Mouse (Mus musculus): Measurements from ENCODE around the gene F2r. TPM values are rescaled to one million over a fixed set of nuclear protein-coding genes. Genes with fewer than 3 reads are reported as not detected.
A peak's percentile ranks its signal among the peaks of the same experiment; 100 is the strongest.

F2r gene
- polyA plus RNA-seq, 1 experiment from 2014 or later: 80.0 TPM

DNA sequence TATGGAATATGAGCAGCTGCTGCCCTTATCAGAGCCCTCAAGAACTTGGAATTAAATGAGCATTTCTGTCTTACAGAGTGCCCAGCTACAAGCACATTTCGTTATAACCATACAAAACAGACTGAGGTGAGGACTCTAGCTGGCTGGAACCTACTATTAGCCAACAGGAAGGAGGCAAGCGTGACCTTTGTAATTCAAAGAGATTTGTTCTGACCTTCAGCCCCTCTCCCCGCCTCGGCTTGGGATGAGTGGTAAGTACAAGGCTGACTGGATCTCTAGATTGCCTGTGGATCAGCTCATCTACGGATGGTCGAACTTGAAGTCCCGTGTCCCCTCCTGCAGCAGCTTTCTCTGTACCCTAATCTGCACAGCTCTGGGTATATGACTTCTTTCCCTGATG lies 8.4 kb upstream of the F2r start:
- no peak overlapping the region for H3K27ac ChIP-seq
- 73% methylated on average over 7 of the region's 7 CpGs for WGBS

DNA sequence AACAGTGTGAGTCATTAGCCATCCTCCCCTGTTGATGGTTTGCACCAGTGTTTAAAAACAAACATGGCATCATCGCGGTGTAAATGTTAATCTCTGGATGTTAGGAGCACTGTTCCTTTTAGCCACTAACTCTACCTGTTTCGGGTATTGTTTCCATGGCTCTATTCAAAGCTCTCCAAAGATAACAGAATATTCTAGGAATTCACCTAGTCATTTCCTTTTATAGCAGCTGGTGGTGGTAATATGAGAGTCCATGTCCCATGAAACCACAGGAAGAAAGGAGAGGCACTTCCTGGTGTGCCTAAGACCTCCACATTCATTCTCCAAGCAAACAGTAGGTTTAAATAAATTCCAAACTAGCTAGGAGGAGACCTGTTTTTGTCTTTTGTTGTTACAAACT lies 4.8 kb upstream of the F2r start:
- Histone ChIP-seq H3K9ac (no peak overlapping the region), H3K36me3 (no peaks in the 10 kb centered on the region), H3K27ac (no peak overlapping the region), H3K4me1 (replicated peaks) (peaks cover 7% of the 10 kb centered on the region; the same call in 1 of the 2 replicates), H3K9me3 (no peaks in the 10 kb centered on the region), H3K4me3 (no peak overlapping the region), H3K4me2 (no peak overlapping the region), H3K27me3 (no peaks in the 10 kb centered on the region)
- WGBS: 70% methylated on average over 3 of the region's 3 CpGs
- ATAC-seq (ENCODE audit: low FRiP score): no peak

More for the DNA sequence above, 8.4 kb upstream of the F2r start:
- H3K9me3 ChIP-seq: no peaks in the 10 kb centered on the region
- H3K4me1 ChIP-seq (replicated peaks): 0 out of 2 replicates have a peak, but pooled peaks cover 2% of the 10 kb centered on the region
- no peak for ATAC-seq (ENCODE audit: low FRiP score)
- H3K27me3 ChIP-seq: no peaks in the 10 kb centered on the region
- H3K36me3 ChIP-seq: peaks cover 3% of the 10 kb centered on the region; the same call in 1 of the 2 replicates
- no peak overlapping the region for H3K9ac ChIP-seq
- H3K4me2 ChIP-seq: no peak overlapping the region
- no peak overlapping the region for H3K4me3 ChIP-seq

DNA sequence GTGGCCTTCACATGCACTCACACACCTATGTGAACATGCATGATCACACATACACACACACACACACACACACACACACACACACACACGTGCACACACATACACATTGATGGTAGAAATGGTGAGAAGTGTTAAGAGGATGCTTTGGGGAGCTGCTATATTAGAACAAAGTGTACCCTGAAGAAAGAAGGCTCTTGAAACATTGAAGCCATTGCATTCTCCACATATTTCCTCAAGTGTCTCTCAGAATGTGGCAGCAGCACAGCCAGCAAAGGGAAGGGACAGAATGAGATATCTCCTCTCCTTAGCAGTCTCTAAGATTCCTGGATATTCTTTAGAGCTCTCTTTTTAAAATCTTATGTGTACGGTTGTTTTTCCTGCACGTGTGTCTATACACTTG lies 3.3 kb upstream of the F2r start:
- no peaks in the 10 kb centered on the region for H3K27me3 ChIP-seq
- H3K36me3 ChIP-seq: no peaks in the 10 kb centered on the region
- no peak overlapping the region for H3K4me2 ChIP-seq
- H3K9ac ChIP-seq: no peak overlapping the region
- no peaks in the 10 kb centered on the region for H3K9me3 ChIP-seq
- no peak overlapping the region for H3K27ac ChIP-seq
- H3K4me1 ChIP-seq (replicated peaks): peaks cover 14% of the 10 kb centered on the region
- no peak overlapping the region for H3K4me3 ChIP-seq
- 86% methylated on average over 3 of the region's 3 CpGs for WGBS
- ATAC-seq (ENCODE audit: low FRiP score): no peak

DNA sequence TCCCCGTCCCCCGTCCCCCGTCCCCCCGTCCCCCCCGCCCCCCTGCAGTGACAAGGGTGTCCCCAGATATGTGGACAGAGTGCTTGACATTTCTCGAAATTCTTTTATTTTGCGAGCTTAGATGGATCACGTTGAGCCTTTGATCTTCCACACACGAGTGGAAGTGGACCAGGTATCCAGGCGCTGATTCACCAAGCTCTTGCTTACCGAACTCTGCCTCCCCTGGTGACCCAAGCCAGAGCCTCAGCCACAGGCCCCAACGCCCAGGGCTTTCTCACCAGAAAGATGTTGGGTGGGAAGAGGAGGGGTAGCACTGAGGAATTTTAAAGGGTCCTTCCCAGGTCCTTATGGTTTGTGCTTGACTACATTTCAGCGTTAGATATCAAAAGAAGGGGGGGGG lies 572 bp upstream of the F2r start:
- H3K27ac ChIP-seq: no peak overlapping the region
- H3K4me3 ChIP-seq: peak overlapping the region; percentile 87

DNA sequence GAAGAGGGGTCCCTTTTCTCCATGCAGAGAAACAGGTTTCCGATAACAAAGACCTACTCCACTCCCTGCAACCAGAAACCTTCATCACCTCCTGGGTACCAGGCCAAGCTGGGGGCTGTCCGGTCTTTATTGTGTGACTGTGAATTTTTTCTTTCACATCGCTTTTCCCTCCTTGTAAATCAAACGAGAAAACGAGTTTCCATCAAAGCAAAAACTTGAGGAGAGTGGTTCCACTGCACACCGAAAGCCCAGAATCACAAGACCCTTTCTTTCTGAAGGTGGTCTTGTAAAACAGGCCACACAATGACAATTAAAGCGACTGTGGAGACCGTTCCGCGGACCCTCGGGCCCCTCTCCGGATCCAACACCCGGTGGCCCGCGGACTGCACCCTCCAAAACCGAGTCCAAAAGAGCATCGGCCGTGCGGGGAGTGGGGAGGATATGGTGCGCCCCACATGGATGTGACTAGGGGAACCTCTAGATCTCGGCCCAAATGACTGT lies 566 bp downstream of the F2r start:
- under 1% methylated on average over 21 of the region's 21 CpGs for WGBS
- H3K4me3 ChIP-seq: peak overlapping the region; percentile 87
- ATAC-seq (ENCODE audit: low FRiP score): peak; percentile 51
- no peaks in the 10 kb centered on the region for H3K27me3 ChIP-seq
- H3K9me3 ChIP-seq: no peaks in the 10 kb centered on the region
- peak overlapping the region; percentile 89 for H3K4me2 ChIP-seq
- peak overlapping the region; percentile 94 for H3K9ac ChIP-seq
- H3K4me1 ChIP-seq (replicated peaks): peaks cover 35% of the 10 kb centered on the region
- H3K36me3 ChIP-seq: no peaks in the 10 kb centered on the region
- H3K27ac ChIP-seq: peak overlapping the region; percentile 70

More for the DNA sequence above, 572 bp upstream of the F2r start:
- peak overlapping the region; percentile 89 for H3K4me2 ChIP-seq
- 10% methylated on average over 13 of the region's 13 CpGs for WGBS
- H3K27me3 ChIP-seq: no peaks in the 10 kb centered on the region
- H3K9ac ChIP-seq: peak overlapping the region; percentile 94; the same call in 1 of the 2 replicates
- peaks cover 37% of the 10 kb centered on the region for H3K4me1 ChIP-seq (replicated peaks)
- no peaks in the 10 kb centered on the region for H3K36me3 ChIP-seq
- peak; percentile 30 for ATAC-seq (ENCODE audit: low FRiP score)
- H3K9me3 ChIP-seq: no peaks in the 10 kb centered on the region

DNA sequence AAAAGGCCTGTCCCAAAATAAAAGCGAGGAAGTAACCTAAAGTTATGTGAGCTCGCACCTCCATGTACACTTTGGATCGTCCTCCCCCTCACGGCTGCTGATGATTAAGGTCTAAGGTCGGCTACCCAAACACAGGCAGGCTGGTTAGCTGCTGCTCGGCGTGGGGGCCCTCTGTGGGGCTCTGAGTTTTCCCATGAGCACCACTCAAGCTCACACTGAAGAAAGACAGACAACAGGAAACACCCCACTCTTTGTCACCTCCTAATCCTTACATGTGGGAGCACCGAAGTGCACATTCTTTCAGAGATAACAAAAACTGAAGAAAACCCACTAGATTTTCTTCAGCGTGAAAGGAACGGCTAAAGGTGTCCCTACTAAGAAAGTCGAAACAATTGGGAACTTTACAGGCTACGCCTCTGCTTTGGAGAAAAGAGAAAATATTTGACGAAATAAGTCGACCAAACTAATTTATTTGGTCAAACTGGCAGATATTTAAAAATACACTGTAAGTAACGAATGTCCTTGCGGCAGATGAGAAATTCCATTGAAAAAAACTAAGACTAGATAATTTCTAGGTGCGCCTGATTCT lies 1.1 kb downstream of the F2r start:
- Histone ChIP-seq H3K9ac (peak overlapping the region; percentile 94), H3K27me3 (no peaks in the 10 kb centered on the region), H3K9me3 (no peaks in the 10 kb centered on the region), H3K4me1 (replicated peaks) (peaks cover 35% of the 10 kb centered on the region), H3K36me3 (peaks cover 2% of the 10 kb centered on the region; the same call in 1 of the 2 replicates), H3K4me3 (peak overlapping the region; percentile 87), H3K4me2 (peak overlapping the region; percentile 89), H3K27ac (peak overlapping the region; percentile 70; the same call in 1 of the 2 replicates)
- WGBS: 11% methylated on average over 17 of the region's 17 CpGs
- no peak for ATAC-seq (ENCODE audit: low FRiP score)

DNA sequence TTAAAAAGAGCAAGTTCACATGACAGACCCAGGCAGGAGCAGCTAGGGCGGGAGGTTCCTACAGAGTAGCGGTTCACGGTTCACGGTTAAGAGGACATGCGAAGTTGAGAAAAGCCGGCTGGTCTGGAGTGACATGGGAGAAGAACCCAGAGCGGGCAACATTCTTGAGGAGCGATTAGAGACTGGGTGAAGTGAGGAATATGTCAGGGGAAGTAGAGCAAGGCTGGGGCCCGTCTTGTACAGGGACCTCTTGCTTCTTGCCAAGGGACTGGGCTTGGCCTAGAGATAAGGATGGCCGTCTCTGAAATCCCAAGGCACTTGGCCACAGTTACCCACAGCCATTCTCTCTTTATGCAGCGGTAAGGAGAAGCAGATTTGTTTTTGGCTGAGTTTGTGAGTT lies 1.8 kb downstream of the F2r start:
- peak overlapping the region; percentile 89 for H3K4me2 ChIP-seq
- peaks cover 8% of the 10 kb centered on the region for H3K36me3 ChIP-seq
- 59% methylated on average over 11 of the region's 11 CpGs for WGBS
- no peak overlapping the region for H3K27ac ChIP-seq
- no peaks in the 10 kb centered on the region for H3K27me3 ChIP-seq
- peaks cover 35% of the 10 kb centered on the region for H3K4me1 ChIP-seq (replicated peaks)
- peak overlapping the region; percentile 87 for H3K4me3 ChIP-seq
- no peaks in the 10 kb centered on the region for H3K9me3 ChIP-seq
- ATAC-seq (ENCODE audit: low FRiP score): no peak
- peak overlapping the region; percentile 94 for H3K9ac ChIP-seq

DNA sequence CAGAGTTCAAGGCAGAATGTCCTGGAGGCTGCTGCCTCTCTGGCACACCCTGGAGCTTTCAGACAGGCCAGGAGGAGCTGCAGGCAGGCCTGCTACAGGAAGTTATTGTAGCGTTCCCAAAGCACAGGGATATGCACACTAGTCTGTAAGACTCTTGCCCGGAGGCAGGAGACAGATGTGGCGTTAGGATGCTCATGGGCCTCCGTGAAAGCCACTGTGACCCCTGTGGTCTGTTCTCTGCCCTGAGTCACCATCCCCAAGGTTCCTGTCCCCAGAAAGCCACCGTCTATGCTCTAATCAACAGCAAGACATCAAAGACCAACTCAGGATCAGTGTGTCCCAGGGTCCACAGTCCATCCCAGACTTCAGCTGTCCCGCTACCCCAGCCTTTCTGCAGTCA lies 3.5 kb downstream of the F2r start:
- no peak overlapping the region for H3K27ac ChIP-seq
- WGBS: 73% methylated on average over 6 of the region's 6 CpGs
- no peak for ATAC-seq (ENCODE audit: low FRiP score)
- no peaks in the 10 kb centered on the region for H3K27me3 ChIP-seq
- no peaks in the 10 kb centered on the region for H3K9me3 ChIP-seq
- H3K9ac ChIP-seq: 0 out of 2 replicates have a peak overlapping the region, but pooled peaks have one; percentile 46
- H3K36me3 ChIP-seq: peaks cover 22% of the 10 kb centered on the region
- H3K4me3 ChIP-seq: peak overlapping the region; percentile 5; the same call in 1 of the 2 replicates
- peaks cover 35% of the 10 kb centered on the region for H3K4me1 ChIP-seq (replicated peaks)
- peak overlapping the region; percentile 19; the same call in 1 of the 2 replicates for H3K4me2 ChIP-seq

DNA sequence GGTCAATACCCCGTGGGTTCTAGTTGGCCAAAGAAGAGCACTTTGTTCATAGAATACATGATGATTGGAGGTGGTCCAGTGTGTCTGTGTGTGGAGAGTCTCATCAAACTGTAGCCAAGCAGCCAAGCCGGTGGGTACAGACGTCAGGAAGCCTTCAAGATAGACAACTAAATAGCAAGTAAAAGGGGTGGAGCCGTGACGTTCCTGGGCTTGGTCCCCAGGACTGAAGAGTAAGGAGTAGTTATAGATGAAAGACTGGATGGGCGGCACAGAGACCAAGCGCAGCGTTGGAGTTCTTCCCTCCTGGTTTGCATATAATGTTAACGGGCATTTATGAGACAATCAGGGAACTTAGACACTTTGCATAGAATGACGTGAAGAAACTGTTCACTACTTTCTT lies 6.0 kb downstream of the F2r start:
- 93% methylated on average over 10 of the region's 10 CpGs for WGBS
- Histone ChIP-seq H3K4me2 (no peak overlapping the region), H3K9me3 (no peaks in the 10 kb centered on the region), H3K27me3 (no peaks in the 10 kb centered on the region), H3K9ac (no peak overlapping the region), H3K36me3 (peaks cover 30% of the 10 kb centered on the region), H3K4me3 (no peak overlapping the region), H3K4me1 (replicated peaks) (peaks cover 30% of the 10 kb centered on the region), H3K27ac (no peak overlapping the region)
- no peak for ATAC-seq (ENCODE audit: low FRiP score)

DNA sequence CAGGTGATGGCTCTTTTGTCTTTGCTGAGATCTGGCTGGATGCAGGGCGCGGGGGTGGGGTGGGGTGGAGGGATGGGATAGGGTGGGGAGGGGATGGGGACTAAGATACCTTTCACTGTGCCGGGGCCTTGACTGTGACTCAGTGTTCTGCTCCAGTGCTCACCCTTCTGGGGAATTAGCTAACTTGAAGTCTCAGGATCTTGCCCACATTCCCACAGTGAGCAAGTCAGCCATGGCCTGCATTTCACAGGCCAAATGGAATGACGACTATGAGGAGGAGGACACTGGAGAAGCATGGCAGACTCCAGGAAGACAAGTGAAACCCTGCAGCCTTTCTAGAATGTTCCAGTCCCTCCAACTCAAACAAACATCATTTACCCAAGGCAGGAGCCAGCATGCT lies 6.5 kb downstream of the F2r start:
- Histone ChIP-seq H3K36me3 (peaks cover 34% of the 10 kb centered on the region), H3K9ac (no peak overlapping the region), H3K4me1 (replicated peaks) (peaks cover 25% of the 10 kb centered on the region), H3K27me3 (no peaks in the 10 kb centered on the region), H3K9me3 (no peaks in the 10 kb centered on the region), H3K4me3 (no peak overlapping the region), H3K4me2 (no peak overlapping the region), H3K27ac (no peak overlapping the region)
- ATAC-seq (ENCODE audit: low FRiP score): no peak
- WGBS: 90% methylated on average over 4 of the region's 4 CpGs

DNA sequence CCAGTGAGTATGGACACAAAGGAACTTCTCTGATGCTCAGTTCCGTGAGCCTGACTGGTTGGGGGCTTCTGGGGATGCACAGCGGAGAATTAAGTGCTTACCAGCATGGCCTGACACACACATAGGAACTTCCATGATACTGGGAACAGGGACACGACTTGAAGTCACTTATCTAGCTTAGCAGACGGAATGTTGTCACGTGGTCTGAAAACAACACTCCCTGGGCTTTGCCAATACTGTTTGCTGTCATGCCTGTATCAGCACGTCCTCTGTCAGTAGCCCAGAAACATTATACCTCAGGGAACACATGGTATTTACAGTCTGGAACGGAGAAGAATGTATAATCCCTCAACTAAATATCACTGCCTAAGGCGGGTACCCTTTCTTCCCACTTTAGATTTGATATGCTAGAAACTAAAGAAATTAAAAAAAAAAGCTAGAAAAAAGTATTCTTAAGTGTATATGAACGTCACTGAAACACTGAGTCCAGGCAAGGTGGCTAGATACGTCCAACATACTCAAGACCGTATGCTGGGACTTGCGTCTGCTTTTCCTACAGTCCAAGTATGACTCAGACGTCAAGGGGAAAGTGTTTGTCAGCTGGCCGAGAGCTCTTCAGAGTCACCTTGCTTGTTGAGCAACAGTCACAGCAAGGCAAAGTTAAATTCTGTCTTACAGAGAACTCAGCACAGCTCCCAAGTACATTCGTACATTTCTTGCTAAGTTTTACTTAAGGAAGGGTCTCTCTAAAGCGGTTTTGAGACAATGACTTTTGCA lies 7.3 kb downstream of the F2r start:
- H3K27me3 ChIP-seq: no peaks in the 10 kb centered on the region
- 90% methylated on average over 16 of the region's 16 CpGs for WGBS
- no peak overlapping the region for H3K4me3 ChIP-seq
- peaks cover 41% of the 10 kb centered on the region for H3K36me3 ChIP-seq
- H3K4me1 ChIP-seq (replicated peaks): peaks cover 17% of the 10 kb centered on the region
- H3K4me2 ChIP-seq: no peak overlapping the region
- H3K27ac ChIP-seq: no peak overlapping the region
- ATAC-seq (ENCODE audit: low FRiP score): no peak
- no peak overlapping the region for H3K9ac ChIP-seq
- H3K9me3 ChIP-seq: no peaks in the 10 kb centered on the region

DNA sequence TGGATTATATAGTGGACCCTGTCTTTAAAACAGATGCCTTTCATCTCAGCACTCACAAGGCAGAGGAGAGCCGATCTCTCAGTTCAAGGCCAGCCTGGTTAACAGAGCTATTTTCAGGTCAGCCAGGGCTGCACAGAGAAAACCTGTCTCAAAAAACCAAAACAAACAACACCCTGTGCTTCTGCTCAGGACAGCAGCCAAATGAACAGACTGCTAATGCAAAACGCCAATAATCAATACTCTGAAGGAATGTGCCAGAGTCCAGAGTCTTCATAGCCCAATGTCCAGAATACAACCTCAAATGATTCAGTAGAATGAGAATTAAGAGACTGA lies 9.2 kb downstream of the F2r start:
- no peak for ATAC-seq (ENCODE audit: low FRiP score)
- H3K36me3 ChIP-seq: peaks cover 52% of the 10 kb centered on the region
- H3K9ac ChIP-seq: no peak overlapping the region
- H3K4me2 ChIP-seq: no peak overlapping the region
- H3K27ac ChIP-seq: no peak overlapping the region
- H3K9me3 ChIP-seq: no peaks in the 10 kb centered on the region
- no peaks in the 10 kb centered on the region for H3K27me3 ChIP-seq
- no peaks in the 10 kb centered on the region for H3K4me1 ChIP-seq (replicated peaks)
- 91% methylated on average over 2 of the region's 2 CpGs for WGBS
- no peak overlapping the region for H3K4me3 ChIP-seq

All from hindbrain, embryonic 13.5 days (tissue).